Mouse (Mus musculus): ENCODE measurements around the gene Ankle2.

Ankle2 gene

DNA sequence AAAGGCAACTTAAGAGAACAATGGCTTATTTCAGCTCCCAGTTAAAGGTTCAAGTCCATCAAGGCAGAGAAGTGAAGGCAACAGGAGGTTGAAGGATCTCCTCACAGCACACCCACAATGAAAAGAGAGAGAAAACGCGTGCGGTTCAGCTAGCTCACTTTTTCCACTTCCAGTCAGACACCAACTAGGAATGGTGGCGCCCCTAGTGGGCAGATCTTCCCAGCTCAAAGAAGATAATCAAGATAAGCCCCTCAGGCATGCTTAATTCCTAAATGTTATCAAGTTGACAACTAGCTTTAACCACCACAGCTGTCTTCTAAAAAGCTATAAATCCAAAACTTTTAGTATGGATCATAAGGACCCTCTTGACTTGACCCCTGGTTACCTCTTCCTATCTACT is 53.7 kb downstream of the Ankle2 start:
- DNase-seq (ENCODE audit: low read depth, low spot score), result peak; percentile 90

DNA sequence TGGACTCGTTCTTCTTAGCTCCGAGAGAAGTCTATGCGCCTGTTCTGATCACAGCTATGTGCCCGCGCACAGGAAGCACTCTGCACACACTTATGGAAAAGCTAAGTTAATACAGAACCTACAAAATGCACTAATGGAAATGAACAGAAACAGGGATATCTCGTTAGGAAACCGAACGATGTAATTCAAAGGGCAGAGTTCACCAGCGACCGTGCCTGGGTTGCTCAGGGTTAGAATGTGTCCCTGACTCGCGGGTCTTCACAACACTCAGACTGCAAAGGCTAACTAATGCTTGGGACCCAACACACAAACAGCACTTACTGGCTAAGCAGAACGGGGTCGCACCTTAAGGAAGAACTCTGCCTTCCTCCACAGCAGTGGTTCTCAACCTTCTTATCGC is 54.4 kb downstream of the Ankle2 start:
- no peak for DNase-seq (ENCODE audit: low read depth, low spot score)

DNA sequence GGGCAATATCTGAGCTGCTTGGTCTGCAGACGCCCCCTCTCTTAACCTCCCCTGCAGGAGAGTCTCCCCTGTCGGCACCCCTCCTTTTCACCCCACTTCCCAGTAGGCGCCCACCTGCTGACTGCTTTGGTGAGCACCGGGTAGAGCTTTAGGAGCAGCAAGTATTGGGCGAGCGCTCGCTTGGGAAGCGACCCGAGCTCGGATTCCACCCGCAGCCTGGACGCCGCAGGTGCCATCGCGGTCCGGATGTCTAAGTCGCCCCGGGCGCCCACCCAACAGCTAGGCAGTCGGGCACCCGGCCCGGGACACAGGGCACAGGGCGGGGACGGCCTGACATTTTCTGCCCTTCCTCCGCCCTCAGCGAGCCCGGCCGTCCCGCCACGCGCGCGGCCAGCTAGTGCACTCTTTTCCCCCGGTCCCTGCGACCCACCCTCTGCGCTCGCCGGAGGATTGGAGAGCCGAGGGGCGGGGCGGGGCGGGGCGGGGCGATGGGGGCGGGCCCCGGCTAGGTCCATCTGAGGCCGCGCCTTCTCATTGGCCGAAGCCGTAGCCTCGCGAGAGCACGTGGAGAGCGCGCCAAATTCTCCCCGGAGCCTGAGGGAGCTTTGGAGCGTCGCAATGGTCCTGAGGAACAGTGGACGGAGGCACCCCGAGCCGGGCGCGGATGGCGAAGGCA is 55.1 kb downstream of the Ankle2 start, which contains the start of the genes Pxmp2 and Pole:
Gene Pxmp2 (minus strand): TSS at position 417 of the 676 bp plus-strand sequence.
Gene Pole (plus strand): TSS at position 537 of the 676 bp plus-strand sequence.
- DNase-seq (ENCODE audit: low read depth, low spot score), result peak; percentile 97

DNA sequence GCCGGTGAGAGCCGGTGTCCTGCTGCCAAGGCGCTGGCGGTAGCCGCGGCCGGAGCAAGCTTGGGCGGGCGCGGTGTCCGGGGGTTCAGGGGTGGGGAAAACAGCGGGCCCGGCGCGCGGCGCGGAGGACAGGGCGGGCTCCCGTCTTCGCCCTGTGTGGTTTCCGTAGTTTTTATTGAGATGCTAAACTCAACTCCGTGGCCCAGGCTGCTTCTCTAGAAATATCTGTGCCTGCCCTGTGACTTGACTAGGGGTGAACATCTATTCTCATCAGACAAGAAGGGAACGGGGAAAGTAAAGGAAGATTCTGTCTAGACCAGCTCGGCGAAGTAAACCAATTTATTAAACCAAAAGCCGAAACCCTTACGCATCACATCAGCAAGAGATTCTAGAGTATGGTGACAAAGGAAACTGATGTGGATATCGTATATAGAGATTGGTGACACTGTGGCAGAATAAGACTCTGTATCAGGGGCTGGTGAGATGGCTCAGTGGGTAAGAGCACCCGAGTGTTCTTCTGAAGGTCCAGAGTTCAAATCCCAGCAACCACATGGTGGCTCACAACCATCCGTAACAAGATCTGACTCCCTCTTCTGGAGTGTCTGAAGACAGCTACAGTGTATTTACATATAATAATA is 55.8 kb downstream of the Ankle2 start:
- DNase-seq (ENCODE audit: low read depth, low spot score), result no peak

DNA sequence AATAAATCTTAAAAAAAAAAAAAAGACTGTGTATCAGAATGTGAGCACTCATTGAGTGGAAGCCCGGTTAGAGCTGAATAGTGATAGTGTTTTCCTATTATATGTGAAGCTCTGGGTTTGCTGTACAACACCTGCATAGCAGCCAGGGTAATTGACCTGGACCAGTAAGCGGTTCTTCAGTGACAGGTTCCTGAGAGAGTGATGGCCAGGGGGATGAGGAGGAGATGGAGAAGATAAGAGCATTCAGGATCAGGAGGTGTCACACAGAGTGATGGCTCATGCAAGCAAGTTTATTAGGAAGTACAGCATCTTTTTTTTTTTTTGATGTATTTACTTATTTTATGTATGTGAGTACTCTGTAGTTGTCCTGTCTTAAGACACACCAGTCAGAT is 56.3 kb downstream of the Ankle2 start:
- no peak for DNase-seq (ENCODE audit: low read depth, low spot score)

DNA sequence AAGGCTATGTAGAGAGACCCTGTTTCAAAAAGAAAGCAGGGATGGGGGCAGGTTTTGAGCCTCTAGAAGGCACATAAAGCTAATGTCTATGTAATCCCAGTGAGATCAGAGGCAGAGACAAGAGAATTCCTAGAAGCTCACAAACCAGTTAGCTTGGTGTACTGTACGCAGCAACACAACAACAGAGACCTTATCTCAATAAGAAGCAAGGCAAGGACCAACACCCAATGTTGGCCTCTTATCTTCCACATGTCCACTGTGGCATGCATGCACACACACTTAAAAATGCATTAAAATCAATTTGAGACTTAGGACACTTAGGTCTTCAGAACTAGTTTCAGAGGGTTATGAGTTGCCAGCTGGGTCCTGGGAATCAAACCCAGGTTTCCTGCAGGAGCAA is 60.8 kb downstream of the Ankle2 start:
- no peak for DNase-seq (ENCODE audit: low read depth, low spot score)

DNA sequence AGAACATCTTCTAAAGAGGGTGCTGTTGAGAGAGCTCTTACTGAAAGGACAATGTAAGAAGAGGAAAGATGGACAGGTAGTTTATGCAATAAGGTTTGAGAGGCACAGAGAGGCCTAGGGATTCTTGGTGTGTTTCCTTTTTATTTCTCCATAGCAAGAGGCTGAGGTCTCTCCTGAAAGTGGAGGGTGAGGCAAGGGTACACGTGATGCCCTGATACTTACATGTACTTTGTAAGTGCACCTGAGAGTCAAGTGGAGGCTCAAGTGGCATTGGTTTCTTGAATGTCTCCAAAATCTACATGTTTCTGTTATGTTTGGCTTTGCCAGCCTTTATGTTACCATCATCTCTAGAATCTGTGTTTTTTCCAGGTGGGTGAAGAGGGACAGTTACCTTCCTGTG is 65.8 kb downstream of the Ankle2 start:
- DNase-seq (ENCODE audit: low read depth, low spot score), result no peak

DNA sequence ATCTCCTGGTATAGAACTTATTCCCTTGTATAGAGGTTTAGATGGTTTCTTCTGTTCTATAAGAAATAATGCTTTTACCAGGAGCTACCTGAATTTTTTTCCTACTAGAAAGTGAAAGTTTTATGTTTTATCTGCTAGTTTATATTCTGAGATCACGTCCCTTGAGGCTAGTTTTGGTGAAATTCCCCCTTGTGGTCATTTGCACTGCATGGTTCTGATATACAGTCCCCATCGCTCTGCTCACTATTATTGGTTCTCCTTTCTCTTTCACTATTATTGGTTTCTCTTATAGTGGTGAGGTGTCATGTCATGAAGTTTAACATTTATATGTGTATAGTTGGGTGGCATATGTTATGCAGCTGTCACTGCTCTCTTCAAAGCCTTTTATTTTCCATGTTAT is 69.8 kb downstream of the Ankle2 start:
- DNase-seq (ENCODE audit: low read depth, low spot score), result no peak

Measured in ZHBTc4 (cell line).